Mouse (Mus musculus): Measurements from ENCODE around the gene Kifc3. TPM values are rescaled to one million over a fixed set of nuclear protein-coding genes. Genes with fewer than 3 reads are reported as not detected.

Kifc3 gene
- polyA plus RNA-seq, 1 experiment from 2014 or later: 9.3 TPM

DNA sequence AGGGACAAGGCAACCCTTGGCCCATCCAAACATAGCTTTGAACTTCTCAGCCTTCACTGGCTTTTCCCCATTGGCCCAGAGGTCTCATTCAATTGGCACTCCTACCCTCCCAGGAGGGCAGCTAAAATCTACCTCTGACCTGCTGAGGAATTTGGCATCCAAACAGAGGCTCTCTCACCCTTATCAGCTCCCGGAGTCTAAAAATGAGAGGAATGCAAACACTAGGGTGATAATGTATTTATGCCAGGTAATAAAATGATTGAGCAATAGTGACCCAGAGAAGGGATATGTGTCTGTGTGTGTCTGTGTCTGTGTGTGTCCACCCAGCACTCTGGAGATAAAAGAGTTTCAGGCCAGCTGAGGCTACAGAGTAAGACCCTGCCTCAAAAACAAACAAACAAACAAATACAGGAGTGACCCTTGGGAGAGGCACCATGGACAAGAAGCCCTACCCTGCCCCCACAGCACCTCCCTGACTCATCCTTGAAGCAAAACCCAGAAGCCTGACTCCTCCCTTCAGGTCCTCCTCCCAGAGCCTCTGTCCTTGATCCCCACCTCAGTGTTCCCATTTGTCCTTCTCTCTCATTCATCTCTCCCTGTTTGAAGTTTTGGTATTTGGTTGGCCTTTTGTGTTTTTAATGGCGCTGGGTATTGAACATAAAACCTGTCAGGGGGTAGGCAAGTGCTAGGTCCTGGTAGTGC lies 56.4 kb downstream of the Kifc3 start:
- 56% methylated on average over 2 of the region's 2 CpGs for WGBS
- H3K27ac ChIP-seq (replicated peaks in 1 of 2; ENCODE audit: control insufficient read depth in 1 of 2, insufficient read depth in 1 of 2, low read depth in 2 of 2, low read length in 2 of 2): no peak overlapping the region
- ATAC-seq (ENCODE audit: insufficient number of reproducible peaks, insufficient read depth, low FRiP score, low read depth): no peak
- H3K9me3 ChIP-seq (ENCODE audit: control insufficient read depth, low read length): no peaks in the 10 kb centered on the region
- no peaks in the 10 kb centered on the region for H3K27me3 ChIP-seq (ENCODE audit: control insufficient read depth, insufficient read depth, low read length)
- H3K9ac ChIP-seq (ENCODE audit: low read length): no peak overlapping the region
- H3K4me1 ChIP-seq (ENCODE audit: control insufficient read depth in 2 of 2, insufficient read depth in 2 of 2, low read length in 2 of 2): peaks cover 21 to 29% of the 10 kb centered on the region in 2 experiments
- H3K4me3 ChIP-seq (ENCODE audit: control insufficient read depth in 1 of 2, insufficient read depth in 1 of 2, low read depth in 1 of 2, low read length in 2 of 2): no peak overlapping the region
- no peak overlapping the region for H3K4me2 ChIP-seq (ENCODE audit: low read length)
- H3K36me3 ChIP-seq (ENCODE audit: control insufficient read depth, insufficient read depth, low read length): no peaks in the 10 kb centered on the region

DNA sequence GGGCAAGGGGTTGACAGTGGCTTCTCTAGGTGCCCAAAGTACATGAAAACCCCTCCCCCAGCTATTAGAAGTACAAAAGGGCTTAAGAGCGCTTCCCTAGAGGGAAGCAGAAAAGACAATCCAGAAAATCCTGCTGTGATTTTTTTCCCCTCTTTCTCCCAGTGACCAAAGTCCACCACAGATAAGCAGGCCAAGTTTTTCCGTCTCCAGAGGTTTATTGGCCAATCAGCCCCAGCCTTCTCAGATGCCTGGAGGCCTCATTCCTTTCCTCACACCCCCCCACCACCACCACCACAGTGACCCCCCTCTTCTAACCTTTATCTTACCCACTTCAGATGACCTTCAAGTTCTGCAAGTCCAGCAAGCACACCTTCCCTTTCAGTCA lies 58.0 kb downstream of the Kifc3 start:
- 49% methylated on average over 2 of the region's 2 CpGs for WGBS
- no peaks in the 10 kb centered on the region for H3K36me3 ChIP-seq (ENCODE audit: control insufficient read depth, insufficient read depth, low read length)
- ATAC-seq (ENCODE audit: insufficient number of reproducible peaks, insufficient read depth, low FRiP score, low read depth): no peak
- H3K27me3 ChIP-seq (ENCODE audit: control insufficient read depth, insufficient read depth, low read length): no peaks in the 10 kb centered on the region
- no peak overlapping the region for H3K27ac ChIP-seq (replicated peaks in 1 of 2; ENCODE audit: control insufficient read depth in 1 of 2, insufficient read depth in 1 of 2, low read depth in 2 of 2, low read length in 2 of 2)
- H3K4me2 ChIP-seq (ENCODE audit: low read length): no peak overlapping the region
- H3K9me3 ChIP-seq (ENCODE audit: control insufficient read depth, low read length): no peaks in the 10 kb centered on the region
- H3K4me3 ChIP-seq (ENCODE audit: control insufficient read depth in 1 of 2, insufficient read depth in 1 of 2, low read depth in 1 of 2, low read length in 2 of 2): no peak overlapping the region
- H3K9ac ChIP-seq (ENCODE audit: low read length): no peak overlapping the region
- H3K4me1 ChIP-seq (ENCODE audit: control insufficient read depth in 2 of 2, insufficient read depth in 2 of 2, low read length in 2 of 2): peaks cover 25 to 36% of the 10 kb centered on the region in 2 experiments

DNA sequence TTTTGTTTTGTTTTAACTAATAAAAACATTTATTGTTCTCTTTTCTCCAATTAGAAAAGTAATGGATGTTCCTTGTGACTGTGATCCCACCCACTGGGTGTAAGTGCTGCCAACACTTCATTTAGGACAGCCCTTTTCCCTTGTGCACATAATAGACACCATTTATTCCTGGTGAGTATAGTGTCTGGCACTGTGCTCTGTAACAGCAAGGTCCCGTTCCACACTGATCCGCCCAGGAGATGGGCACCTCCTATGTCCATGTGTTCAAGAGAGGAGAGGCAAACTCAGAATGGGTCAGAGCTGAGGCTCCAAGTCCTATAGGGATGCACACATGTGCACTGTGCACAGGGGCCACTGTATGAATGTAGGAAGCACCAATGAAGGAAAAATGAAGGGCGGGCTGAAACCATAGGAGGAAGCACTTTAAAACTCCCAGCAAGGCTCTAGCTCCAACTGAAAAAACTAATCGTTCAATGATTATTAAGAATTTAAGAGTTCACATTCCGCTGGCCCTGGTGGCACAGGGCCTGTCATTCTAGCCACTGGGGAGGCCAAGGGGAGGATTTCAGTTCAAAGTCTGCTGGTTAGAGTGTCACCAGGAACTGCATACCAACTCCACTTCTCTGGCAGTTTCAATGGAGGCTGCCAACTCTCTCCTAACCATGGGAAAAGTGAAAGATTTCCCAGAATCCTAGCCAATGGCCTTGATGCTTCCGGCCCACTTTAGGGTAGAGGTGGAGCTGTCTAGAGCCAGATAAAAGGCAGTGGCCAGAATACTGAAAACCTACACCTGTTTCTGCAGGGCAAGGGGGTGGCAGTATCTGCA lies 58.6 kb downstream of the Kifc3 start:
- Histone ChIP-seq H3K4me1 (ENCODE audit: control insufficient read depth in 2 of 2, insufficient read depth in 2 of 2, low read length in 2 of 2) (peaks cover 25 to 36% of the 10 kb centered on the region in 2 experiments), H3K36me3 (ENCODE audit: control insufficient read depth, insufficient read depth, low read length) (no peaks in the 10 kb centered on the region), H3K9me3 (ENCODE audit: control insufficient read depth, low read length) (no peaks in the 10 kb centered on the region), H3K9ac (ENCODE audit: low read length) (no peak overlapping the region), H3K27me3 (ENCODE audit: control insufficient read depth, insufficient read depth, low read length) (no peaks in the 10 kb centered on the region), H3K27ac (replicated peaks in 1 of 2; ENCODE audit: control insufficient read depth in 1 of 2, insufficient read depth in 1 of 2, low read depth in 2 of 2, low read length in 2 of 2) (no peak overlapping the region), H3K4me3 (ENCODE audit: control insufficient read depth in 1 of 2, insufficient read depth in 1 of 2, low read depth in 1 of 2, low read length in 2 of 2) (no peak overlapping the region), H3K4me2 (ENCODE audit: low read length) (no peak overlapping the region)
- ATAC-seq (ENCODE audit: insufficient number of reproducible peaks, insufficient read depth, low FRiP score, low read depth): no peak
- WGBS: 80% methylated on average over 6 of the region's 6 CpGs

DNA sequence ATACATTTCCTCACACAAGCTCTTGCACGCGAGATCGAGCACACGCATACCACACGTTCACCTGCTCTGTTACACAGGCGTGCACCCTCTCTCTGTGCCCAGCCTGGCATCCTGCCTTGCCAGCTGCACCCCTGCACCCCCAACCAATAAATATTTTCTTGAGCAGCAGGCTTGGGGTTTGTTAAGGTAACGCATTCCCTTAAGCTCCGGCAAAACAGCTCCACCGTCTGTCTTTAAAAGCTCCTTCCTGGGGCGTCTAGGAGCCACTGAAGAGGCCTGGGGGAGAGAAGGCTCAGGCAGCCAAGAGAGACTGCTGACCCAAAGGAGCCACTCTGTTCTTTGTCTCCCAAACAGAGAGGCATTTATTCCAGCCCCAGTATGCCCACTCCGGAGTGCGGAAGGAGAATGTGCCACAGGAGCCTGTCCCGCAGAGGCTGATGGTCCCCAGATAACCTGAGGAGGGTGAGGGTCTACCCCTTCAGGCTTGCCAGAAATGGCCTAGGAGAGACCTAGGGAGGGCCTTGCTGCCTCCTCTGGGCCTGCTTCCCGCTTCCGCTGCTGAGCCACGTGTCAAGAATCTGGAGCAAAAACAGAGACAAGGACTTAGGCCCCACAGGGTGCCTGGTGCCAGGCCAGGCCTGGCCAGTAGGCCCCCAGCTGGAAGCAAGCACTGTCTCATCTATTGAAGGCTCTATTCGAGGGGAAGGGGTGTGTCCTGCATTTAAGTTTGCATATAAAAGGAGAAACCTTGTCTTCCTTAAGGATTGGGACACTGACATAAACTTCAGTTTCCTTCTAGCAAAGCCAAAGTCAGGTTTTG lies 59.4 kb downstream of the Kifc3 start:
- Histone ChIP-seq H3K27ac (replicated peaks in 1 of 2; ENCODE audit: control insufficient read depth in 1 of 2, insufficient read depth in 1 of 2, low read depth in 2 of 2, low read length in 2 of 2) (peak overlapping the region; percentile 56 to 75), H3K4me2 (ENCODE audit: low read length) (peak overlapping the region; percentile 97), H3K36me3 (ENCODE audit: control insufficient read depth, insufficient read depth, low read length) (no peaks in the 10 kb centered on the region), H3K27me3 (ENCODE audit: control insufficient read depth, insufficient read depth, low read length) (no peaks in the 10 kb centered on the region), H3K9me3 (ENCODE audit: control insufficient read depth, low read length) (no peaks in the 10 kb centered on the region), H3K9ac (ENCODE audit: low read length) (peak overlapping the region; percentile 89), H3K4me3 (ENCODE audit: control insufficient read depth in 1 of 2, insufficient read depth in 1 of 2, low read depth in 1 of 2, low read length in 2 of 2) (peak overlapping the region in 1 of 2 experiments; percentile 78; a peak in 2 of 4 replicates), H3K4me1 (ENCODE audit: control insufficient read depth in 2 of 2, insufficient read depth in 2 of 2, low read length in 2 of 2) (peaks cover 27 to 42% of the 10 kb centered on the region in 2 experiments)
- no peak for ATAC-seq (ENCODE audit: insufficient number of reproducible peaks, insufficient read depth, low FRiP score, low read depth)
- 25% methylated on average over 17 of the region's 17 CpGs for WGBS

DNA sequence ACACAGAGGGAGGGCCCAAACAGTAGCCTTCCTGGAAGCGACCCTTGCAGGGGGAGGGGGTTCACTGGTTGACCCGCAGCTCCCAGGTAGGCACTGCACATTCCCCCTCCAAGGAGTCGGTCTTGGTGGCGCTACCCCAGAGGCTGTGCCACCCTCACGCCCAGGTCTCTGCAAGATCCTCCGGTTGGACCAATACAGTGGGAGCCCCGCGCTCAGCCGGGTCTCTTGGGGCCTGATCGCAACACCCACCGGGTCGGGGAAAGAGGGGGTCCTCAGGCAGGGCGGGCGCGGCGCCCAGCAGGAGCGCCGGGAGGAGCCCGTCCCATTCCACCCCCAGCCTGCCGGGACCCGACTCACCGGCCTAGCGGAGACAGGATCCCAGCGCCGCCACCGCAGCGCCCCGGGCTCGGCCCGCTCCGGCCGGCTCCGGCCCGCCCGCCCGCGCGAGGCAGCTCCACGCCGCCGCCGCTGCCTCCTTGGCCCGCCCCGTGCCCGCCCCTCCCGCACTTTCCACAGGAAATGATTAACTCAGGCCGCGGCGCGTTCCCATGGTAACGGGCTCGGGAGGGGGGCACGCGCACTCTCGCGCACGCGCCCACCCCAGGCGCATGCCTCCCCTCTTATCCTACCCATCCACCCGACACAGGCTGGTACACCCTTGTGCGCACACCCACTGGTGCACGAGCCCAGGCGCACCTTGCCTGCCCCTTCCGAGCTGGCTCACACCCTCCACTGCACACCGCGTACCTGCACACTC lies 60.4 kb downstream of the Kifc3 start:
- Histone ChIP-seq H3K9ac (ENCODE audit: low read length) (peak overlapping the region; percentile 89), H3K27ac (replicated peaks in 1 of 2; ENCODE audit: control insufficient read depth in 1 of 2, insufficient read depth in 1 of 2, low read depth in 2 of 2, low read length in 2 of 2) (peak overlapping the region; percentile 56 to 75; a peak in 3 of 4 replicates), H3K9me3 (ENCODE audit: control insufficient read depth, low read length) (no peaks in the 10 kb centered on the region), H3K36me3 (ENCODE audit: control insufficient read depth, insufficient read depth, low read length) (no peaks in the 10 kb centered on the region; the same call in 1 of the 2 replicates), H3K4me1 (ENCODE audit: control insufficient read depth in 2 of 2, insufficient read depth in 2 of 2, low read length in 2 of 2) (peaks cover 30 to 49% of the 10 kb centered on the region in 2 experiments), H3K4me2 (ENCODE audit: low read length) (peak overlapping the region; percentile 97), H3K4me3 (ENCODE audit: control insufficient read depth in 1 of 2, insufficient read depth in 1 of 2, low read depth in 1 of 2, low read length in 2 of 2) (peak overlapping the region; percentile 70 to 78), H3K27me3 (ENCODE audit: control insufficient read depth, insufficient read depth, low read length) (no peaks in the 10 kb centered on the region; the same call in 1 of the 2 replicates)
- ATAC-seq (ENCODE audit: insufficient number of reproducible peaks, insufficient read depth, low FRiP score, low read depth): peak; percentile 28
- WGBS: under 1% methylated on average over 46 of the region's 66 CpGs

DNA sequence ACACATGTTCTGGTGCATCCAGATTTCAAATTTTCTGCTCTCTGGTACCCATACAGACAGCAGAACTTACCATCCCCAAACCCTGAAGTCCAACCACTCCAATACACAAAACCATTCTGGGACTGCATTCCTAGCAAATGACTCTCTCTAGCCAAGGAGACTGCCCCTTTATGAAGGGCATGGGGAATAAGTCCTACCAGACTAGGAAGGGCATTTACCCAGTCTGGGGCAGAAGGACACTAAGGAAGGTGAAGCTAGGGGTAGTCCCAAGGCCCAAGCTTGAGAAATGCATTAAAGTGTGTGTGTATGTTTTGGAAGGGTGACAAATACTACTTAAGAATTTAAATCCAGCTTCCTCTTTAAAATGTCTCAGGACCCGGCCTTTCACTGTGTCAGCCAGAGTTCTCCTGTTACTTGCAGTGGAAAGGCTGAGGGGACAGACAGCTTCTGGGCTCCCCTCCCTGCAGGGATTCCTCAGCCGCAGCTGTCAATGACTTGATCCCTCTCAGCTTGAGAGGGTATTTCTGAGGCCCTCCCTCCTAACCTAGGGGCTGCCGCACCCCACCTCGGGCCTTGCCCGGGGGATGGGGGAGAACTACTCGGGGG lies 61.0 kb downstream of the Kifc3 start:
- Histone ChIP-seq H3K4me3 (ENCODE audit: control insufficient read depth in 1 of 2, insufficient read depth in 1 of 2, low read depth in 1 of 2, low read length in 2 of 2) (peak overlapping the region; percentile 70 to 78), H3K4me1 (ENCODE audit: control insufficient read depth in 2 of 2, insufficient read depth in 2 of 2, low read length in 2 of 2) (peaks cover 30 to 51% of the 10 kb centered on the region in 2 experiments), H3K9ac (ENCODE audit: low read length) (peak overlapping the region; percentile 89), H3K27me3 (ENCODE audit: control insufficient read depth, insufficient read depth, low read length) (peaks cover 4% of the 10 kb centered on the region; the same call in 1 of the 2 replicates), H3K27ac (replicated peaks in 1 of 2; ENCODE audit: control insufficient read depth in 1 of 2, insufficient read depth in 1 of 2, low read depth in 2 of 2, low read length in 2 of 2) (peak overlapping the region; percentile 45 to 75), H3K9me3 (ENCODE audit: control insufficient read depth, low read length) (no peaks in the 10 kb centered on the region), H3K36me3 (ENCODE audit: control insufficient read depth, insufficient read depth, low read length) (peaks cover 5% of the 10 kb centered on the region; the same call in 1 of the 2 replicates), H3K4me2 (ENCODE audit: low read length) (peak overlapping the region; percentile 97)
- 3% methylated on average over 6 of the region's 6 CpGs for WGBS
- ATAC-seq (ENCODE audit: insufficient number of reproducible peaks, insufficient read depth, low FRiP score, low read depth): no peak; the same call in none of the 2 replicates

Measured in heart, embryonic 14.5 days (tissue).